Mouse (Mus musculus) lung, postnatal 0 days (tissue): Measurements from ENCODE around the gene Anp32b. TPM values are rescaled to one million over a fixed set of nuclear protein-coding genes. Genes with fewer than 3 reads are reported as not detected.
A peak's percentile ranks its signal among the peaks of the same experiment; 100 is the strongest.

Experiments used
- ATAC-seq: fragments of 200-750 bp; cut with Nextera tagmentation; 2 replicates; pipeline ENCODE4 v1.8.0; 2017; ENCODE audit warnings: moderate library complexity
- DNase-seq: peaks from one replicate; pipeline ENCODE4 v3.0.0-alpha.2; 2016; ENCODE audit warnings: low spot score
- H3K27ac ChIP-seq: fragments of 300-500 bp; sonication (generic); 2 replicates; pipeline ENCODE4 v1.5.1; 2014; ENCODE audit warnings: antibody characterized with exemption, mild to moderate bottlenecking, low read length, mixed read lengths
- H3K27me3 ChIP-seq: fragments of 300-500 bp; sonication (generic); replicated peaks from 2 replicates; pipeline ENCODE4 v1.6.1; 2014; ENCODE audit warnings: low read length, mixed read lengths; ENCODE audit not compliant: insufficient read depth
- H3K36me3 ChIP-seq: fragments of 300-500 bp; sonication (generic); 2 replicates; pipeline ENCODE4 v1.6.1; 2014; ENCODE audit warnings: low read length, mixed read lengths; ENCODE audit not compliant: insufficient read depth
- H3K4me1 ChIP-seq: fragments of 300-500 bp; sonication (generic); 2 replicates; pipeline ENCODE4 v1.6.1; 2014; ENCODE audit warnings: antibody characterized with exemption, low read depth, low read length, mixed read lengths; ENCODE audit not compliant: insufficient read depth
- H3K4me2 ChIP-seq: fragments of 300-500 bp; sonication (generic); replicated peaks from 2 replicates; pipeline ENCODE4 v1.6.1; 2014; ENCODE audit warnings: low read depth, mild to moderate bottlenecking, low read length, moderate library complexity, mixed read lengths
- H3K4me3 ChIP-seq: fragments of 300-500 bp; sonication (generic); 2 replicates; pipeline ENCODE4 v1.5.1; 2014; ENCODE audit warnings: low read depth, low read length
- H3K9ac ChIP-seq: fragments of 300-500 bp; sonication (generic); replicated peaks from 2 replicates; pipeline ENCODE4 v1.6.1; 2014; ENCODE audit warnings: low read depth, mild to moderate bottlenecking
- H3K9me3 ChIP-seq: fragments of 300-500 bp; sonication (generic); 2 replicates; pipeline ENCODE4 v1.6.1; 2016; ENCODE audit warnings: low read length, mixed read lengths
- CTCF ChIP-seq: IDR thresholded peaks from 2 replicates; pipeline ENCODE4 v1.5.1; 2016; ENCODE audit warnings: antibody characterized with exemption, mild to moderate bottlenecking
- EP300 ChIP-seq: IDR thresholded peaks from 2 replicates; pipeline ENCODE4 v1.6.1; 2016; ENCODE audit warnings: antibody characterized with exemption, mild to moderate bottlenecking, control low read depth
- WGBS: fragments of 180-500 bp; shearing (Covaris S2); extraction: QIAGEN DNeasy Blood & Tissue Kit; methylation state at CpG from one replicate; pipeline ENCODE4 v1.1.7; 2014; 5-methylcytosine and 5-hydroxymethylcytosine counted together
- polyA plus RNA-seq: library from polyadenylated mRNA; unstranded; fragments of >200 nt; fragmentation: Nextera tagmentation; extraction: Ambion mirVana; gene quantifications from 2 replicates; pipeline ENCODE4 v1.2.1, GENCODE M21; 2015

Anp32b gene
- polyA plus RNA-seq, 1 experiment from 2014 or later, result 81.3 TPM

GRCm38 (mm10) chr4:46485696-46486417 is 35.2 kb downstream of the Anp32b start:
- ATAC-seq (peak; percentile 34), DNase-seq (peak; percentile 80)
- no peaks in the 10 kb centered on the region for H3K9me3 ChIP-seq
- H3K27me3 ChIP-seq, result no peaks in the 10 kb centered on the region
- TF ChIP-seq EP300 (no peak), CTCF (no peak)
- H3K27ac ChIP-seq, result peak overlapping the region; percentile 47
- no peaks in the 10 kb centered on the region for H3K36me3 ChIP-seq
- no peak overlapping the region for H3K4me3 ChIP-seq
- H3K4me2 ChIP-seq, result no peak overlapping the region
- 31% methylated on average over 14 of the region's 14 CpGs for WGBS
- no peak overlapping the region for H3K9ac ChIP-seq
- no peaks in the 10 kb centered on the region; the same call in 1 of the 2 replicates for H3K4me1 ChIP-seq

DNA sequence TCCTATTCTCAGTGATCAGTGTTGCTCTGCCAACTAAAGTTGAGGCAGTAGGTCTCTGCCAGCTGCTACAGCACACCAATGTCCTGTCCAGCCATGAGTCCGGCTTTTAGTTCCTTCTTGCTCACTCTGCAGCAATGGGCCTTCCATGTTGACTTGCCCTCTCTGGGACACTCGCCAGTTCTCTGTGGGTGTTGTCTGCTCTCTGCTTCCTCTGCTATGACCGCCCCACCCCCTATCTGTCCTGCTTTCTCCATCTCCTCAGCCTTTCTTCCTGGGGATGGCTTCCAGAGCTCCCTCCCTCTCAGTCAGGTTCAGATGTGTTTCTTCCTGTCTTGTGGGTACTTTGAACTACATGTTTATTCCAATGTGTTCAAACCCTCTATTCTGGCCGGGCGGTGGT is 36.6 kb downstream of the Anp32b start:
- WGBS, result 65% methylated on average over 5 of the region's 5 CpGs
- peak; percentile 40 for DNase-seq
- no peak for ATAC-seq

DNA sequence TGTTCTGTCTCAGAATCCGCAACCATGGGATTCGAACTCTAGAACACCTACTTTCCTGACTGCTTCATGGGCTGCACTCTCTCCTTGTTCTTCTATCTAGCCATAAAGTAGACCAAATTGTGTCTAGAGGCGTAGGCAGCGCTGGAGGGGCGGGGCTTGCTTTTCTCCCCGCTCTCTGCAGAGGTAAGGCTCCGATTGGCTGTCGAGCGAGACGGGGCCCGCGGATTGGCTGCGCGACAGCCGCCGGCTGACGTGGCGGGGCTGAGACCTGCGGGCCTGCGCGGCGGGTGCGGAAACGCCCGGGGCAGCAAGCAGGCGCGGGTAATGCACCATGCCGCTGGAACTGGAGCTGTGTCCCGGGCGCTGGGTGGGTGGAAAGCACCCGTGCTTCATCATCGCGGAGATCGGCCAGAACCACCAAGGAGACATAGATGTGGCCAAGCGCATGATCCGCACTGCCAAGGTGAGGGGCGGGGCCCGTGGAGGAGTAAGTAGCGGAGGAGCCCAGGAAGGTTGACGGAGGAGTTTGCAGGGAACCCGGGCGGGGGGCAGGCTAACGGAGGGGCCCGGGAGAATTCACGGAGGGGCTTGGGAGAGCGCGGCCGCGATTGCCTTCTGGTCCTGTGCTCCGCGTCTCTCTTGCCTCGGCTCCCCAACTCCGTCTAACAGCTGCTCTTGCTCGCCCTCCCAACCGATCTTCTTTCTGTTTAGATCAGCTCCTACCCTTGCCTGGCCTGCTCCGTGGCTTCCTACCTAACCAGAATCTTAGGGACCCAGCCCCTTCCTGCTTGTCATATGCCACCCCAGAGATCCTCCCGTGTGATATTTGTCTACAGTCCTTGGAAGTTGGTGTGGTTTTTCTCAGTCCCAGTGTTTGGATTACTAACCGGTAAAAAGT is 38.6 kb downstream of the Anp32b start, which contains the start of gene Nans:
Nans (plus strand) TSS at position 221 of the 898 bp plus-strand sequence.
- no peaks in the 10 kb centered on the region for H3K27me3 ChIP-seq
- WGBS, result under 1% methylated on average over 55 of the region's 58 CpGs
- H3K4me2 ChIP-seq, result peak within 1 kb of the TSS; percentile 92
- H3K4me1 ChIP-seq, result no peaks in the 10 kb centered on the region; the same call in 1 of the 2 replicates
- H3K4me3 ChIP-seq, result peak within 1 kb of the TSS; percentile 81
- DNase-seq (peak; percentile 97), ATAC-seq (peak; percentile 98)
- H3K9ac ChIP-seq, result peak within 1 kb of the TSS; percentile 64
- no peak for TF ChIP-seq CTCF
- TF ChIP-seq EP300, result no peak
- no peaks in the 10 kb centered on the region for H3K9me3 ChIP-seq
- H3K36me3 ChIP-seq, result no peaks in the 10 kb centered on the region; the same call in 1 of the 2 replicates
- peak within 1 kb of the TSS; percentile 20; the same call in 1 of the 2 replicates for H3K27ac ChIP-seq

More for the DNA sequence above, 36.6 kb downstream of the Anp32b start:
- no peaks in the 10 kb centered on the region; the same call in 1 of the 2 replicates for H3K4me1 ChIP-seq
- no peaks in the 10 kb centered on the region for H3K27me3 ChIP-seq
- no peak for TF ChIP-seq CTCF
- TF ChIP-seq EP300, result no peak
- no peak overlapping the region for H3K9ac ChIP-seq
- no peaks in the 10 kb centered on the region for H3K9me3 ChIP-seq
- no peak overlapping the region for H3K4me2 ChIP-seq
- H3K4me3 ChIP-seq, result no peak overlapping the region
- no peaks in the 10 kb centered on the region for H3K36me3 ChIP-seq
- no peak overlapping the region; the same call in 1 of the 2 replicates for H3K27ac ChIP-seq

DNA sequence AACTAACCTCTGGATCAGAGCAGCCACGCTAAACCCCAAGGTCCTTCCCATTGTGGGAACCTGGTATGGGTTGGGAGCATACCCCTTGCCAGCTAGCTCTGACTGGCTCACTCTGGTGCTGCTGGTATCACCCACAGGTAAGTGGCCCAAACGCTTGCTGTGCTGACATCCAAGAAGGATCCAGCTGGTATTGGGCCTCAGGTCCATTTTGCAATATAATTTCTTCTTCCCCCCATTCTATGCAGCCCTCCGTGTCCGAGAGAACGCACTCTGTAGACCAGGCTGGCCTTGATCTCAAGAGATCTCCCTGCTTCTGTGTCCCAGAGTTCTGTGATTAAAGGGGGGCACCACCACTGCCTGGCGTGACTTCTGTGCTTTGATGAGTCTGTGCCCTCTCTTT is 42.4 kb downstream of the Anp32b start:
- no peak for TF ChIP-seq EP300
- TF ChIP-seq CTCF, result no peak
- no peak overlapping the region for H3K4me2 ChIP-seq
- ATAC-seq (no peak), DNase-seq (no peak)
- no peaks in the 10 kb centered on the region for H3K4me1 ChIP-seq
- WGBS, result 93% methylated on average over 6 of the region's 6 CpGs
- H3K27ac ChIP-seq, result no peak overlapping the region
- H3K9me3 ChIP-seq, result no peaks in the 10 kb centered on the region
- H3K4me3 ChIP-seq, result no peak overlapping the region
- no peaks in the 10 kb centered on the region; the same call in 1 of the 2 replicates for H3K36me3 ChIP-seq
- H3K27me3 ChIP-seq, result no peaks in the 10 kb centered on the region
- H3K9ac ChIP-seq, result no peak overlapping the region

DNA sequence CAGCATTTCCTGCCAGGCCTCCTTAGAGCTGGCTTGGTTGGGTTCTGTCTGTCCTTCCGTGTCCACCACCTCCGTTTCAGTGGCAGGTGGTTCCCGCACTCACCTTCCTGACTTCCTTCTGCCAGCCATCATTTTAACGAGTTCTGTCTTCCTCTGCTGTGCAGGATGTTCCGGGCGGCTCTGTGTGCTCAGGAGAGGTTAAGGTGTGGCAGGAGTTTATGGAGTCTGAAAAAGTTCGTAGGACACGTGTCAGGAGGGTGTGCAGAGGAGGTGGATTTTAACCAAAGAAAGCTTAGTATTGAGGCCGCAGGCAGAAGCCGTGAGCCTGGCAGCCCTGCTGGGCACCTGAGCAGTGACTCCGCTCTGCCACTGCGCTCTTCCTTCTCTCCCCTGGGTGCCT is 44.8 kb downstream of the Anp32b start:
- Histone ChIP-seq H3K9ac (no peak overlapping the region), H3K4me2 (no peak overlapping the region), H3K36me3 (no peaks in the 10 kb centered on the region; the same call in 1 of the 2 replicates), H3K9me3 (no peaks in the 10 kb centered on the region), H3K4me1 (no peaks in the 10 kb centered on the region), H3K27ac (no peak overlapping the region), H3K27me3 (no peaks in the 10 kb centered on the region), H3K4me3 (no peak overlapping the region)
- 85% methylated on average over 12 of the region's 12 CpGs for WGBS
- no peak for ATAC-seq
- no peak for TF ChIP-seq CTCF
- DNase-seq, result no peak
